Mouse (Mus musculus) lung, embryonic 15.5 days (tissue): ENCODE results near the gene Mbd4. TPM values are rescaled to one million over a fixed set of nuclear protein-coding genes. Genes with fewer than 3 reads are reported as not detected.
"Not testable (repeated sequence)": the region's sequence is repeated elsewhere in the genome, so short reads cannot be mapped to it uniquely, and the experiment has no call there.

ENCODE experiments used
- ATAC-seq: fragments of 200-750 bp; cut with Nextera tagmentation; 2 replicates; pipeline ENCODE4 v1.8.0; 2017; ENCODE audit warnings: moderate number of reproducible peaks, borderline replicate concordance; ENCODE audit not compliant: low FRiP score, low TSS enrichment; ENCODE audit errors: extremely low read depth
- H3K27ac ChIP-seq: fragments of 300-500 bp; sonication (generic); 2 replicates; pipeline ENCODE4 v1.5.1; 2015; ENCODE audit warnings: moderate library complexity, mild to moderate bottlenecking, inconsistent platforms
- H3K27me3 ChIP-seq: fragments of 300-500 bp; sonication (generic); 2 replicates; pipeline ENCODE4 v1.6.1; 2015; ENCODE audit warnings: inconsistent platforms
- H3K36me3 ChIP-seq: fragments of 300-500 bp; sonication (generic); 2 replicates; pipeline ENCODE4 v1.6.1; 2015; ENCODE audit warnings: inconsistent platforms
- H3K4me1 ChIP-seq: fragments of 300-500 bp; sonication (generic); 2 replicates; pipeline ENCODE4 v1.6.1; 2015; ENCODE audit warnings: inconsistent platforms
- H3K4me2 ChIP-seq: fragments of 300-500 bp; sonication (generic); 2 replicates; pipeline ENCODE4 v1.6.1; 2015; ENCODE audit warnings: inconsistent platforms, mild to moderate bottlenecking, moderate library complexity
- H3K4me3 ChIP-seq: fragments of 300-500 bp; sonication (generic); 2 replicates; pipeline ENCODE4 v1.5.1; 2015; ENCODE audit warnings: mild to moderate bottlenecking, inconsistent platforms
- H3K9ac ChIP-seq: fragments of 300-500 bp; sonication (generic); 2 replicates; pipeline ENCODE4 v1.6.1; 2015; ENCODE audit warnings: inconsistent platforms
- H3K9me3 ChIP-seq: fragments of 300-500 bp; sonication (generic); 2 replicates; pipeline ENCODE4 v1.6.1; 2016; ENCODE audit warnings: inconsistent platforms
- WGBS: fragments of 180-500 bp; shearing (Covaris S2); methylation state at CpG from one replicate; pipeline ENCODE4 v1.1.7; 2015; 5-methylcytosine and 5-hydroxymethylcytosine counted together
- polyA plus RNA-seq: library from polyadenylated mRNA; unstranded; fragments of >200 nt; fragmentation: Nextera tagmentation; extraction: Ambion mirVana; gene quantifications from 2 replicates; pipeline ENCODE4 v1.2.1, GENCODE M21; 2015

The Mbd4 gene
- polyA plus RNA-seq, 1 experiment from 2014 or later = 22.6 TPM

DNA sequence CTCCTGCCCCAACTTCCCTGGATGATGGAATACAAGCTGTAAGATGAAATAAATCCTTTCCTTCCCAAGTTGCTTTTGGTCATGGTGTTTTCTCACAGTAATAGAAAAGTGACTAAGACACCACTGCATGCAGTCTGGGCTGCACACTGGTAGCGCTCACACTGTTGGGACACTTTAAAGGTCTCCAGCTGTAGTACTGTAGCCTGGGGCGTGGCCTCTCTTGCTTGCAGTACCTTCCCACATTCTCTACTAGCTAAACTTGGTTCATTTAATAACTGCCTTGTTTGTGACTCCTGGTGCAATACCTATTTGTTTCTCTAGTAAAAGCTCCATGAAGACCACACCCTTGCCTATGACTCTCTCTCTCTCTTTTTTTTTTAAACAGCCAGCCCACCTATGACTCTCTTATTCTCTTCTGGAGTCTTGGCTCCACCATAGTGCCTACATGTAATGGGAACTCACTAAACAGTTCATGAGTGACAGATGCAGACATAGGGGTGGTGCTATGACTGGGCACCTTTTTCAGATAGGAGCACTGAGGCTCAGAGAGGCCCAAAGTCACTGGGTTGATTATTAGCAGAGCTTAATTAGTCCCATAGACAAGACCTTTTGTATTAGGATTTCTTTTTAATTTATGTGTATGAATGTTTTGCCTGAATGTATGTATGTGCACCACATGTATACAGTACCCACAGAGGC, 20.9 kb downstream of the Mbd4 start:
- no peak overlapping the region for H3K27ac ChIP-seq
- H3K4me1 ChIP-seq = no peaks in the 10 kb centered on the region
- no peak overlapping the region for H3K4me3 ChIP-seq
- H3K36me3 ChIP-seq = no peaks in the 10 kb centered on the region
- H3K9me3 ChIP-seq = no peaks in the 10 kb centered on the region
- WGBS = 77% methylated on average over 2 of the region's 2 CpGs
- no peaks in the 10 kb centered on the region for H3K27me3 ChIP-seq
- H3K9ac ChIP-seq = no peak overlapping the region
- no peak overlapping the region for H3K4me2 ChIP-seq
- no peak for ATAC-seq

DNA sequence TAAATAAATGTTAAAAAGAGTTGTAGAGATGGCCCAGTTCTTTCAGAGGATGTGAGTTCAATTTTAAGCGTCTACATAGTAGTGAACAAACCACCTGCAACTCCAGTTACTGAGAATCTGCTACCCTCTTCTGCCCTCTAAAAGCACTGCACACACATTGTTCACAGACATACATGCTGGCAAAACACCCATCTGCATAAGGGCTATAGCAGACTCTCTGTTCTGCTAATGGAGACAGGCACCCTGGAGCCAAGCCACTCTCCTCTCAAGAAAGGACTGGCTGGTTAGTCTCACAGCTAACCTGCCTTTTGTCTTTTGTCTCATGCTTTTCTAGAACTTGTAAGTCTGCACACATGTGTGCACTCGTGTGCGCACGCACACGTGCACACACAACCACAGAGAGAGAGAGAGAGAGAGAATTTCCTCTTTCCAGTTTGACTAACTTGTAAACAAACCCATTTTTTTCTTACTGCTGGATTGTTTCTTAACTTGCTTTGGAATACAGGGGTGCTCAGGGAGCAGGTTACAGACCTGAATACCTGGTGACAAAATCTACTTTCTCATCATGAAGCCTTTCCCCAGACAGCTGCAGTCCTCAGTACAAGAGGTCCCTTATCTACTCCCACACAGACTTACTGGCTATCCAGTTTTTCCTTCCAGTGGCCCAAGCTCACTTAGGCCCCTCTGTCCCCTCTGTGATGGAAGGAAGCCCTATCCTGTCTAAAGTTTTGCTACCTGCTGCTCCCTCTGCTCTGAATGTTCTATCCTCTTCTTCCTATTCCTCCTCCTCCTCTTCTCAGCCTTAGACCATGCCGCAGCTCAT, 22.2 kb downstream of the Mbd4 start:
- H3K9ac ChIP-seq = no peak overlapping the region
- ATAC-seq = no peak
- no peaks in the 10 kb centered on the region for H3K27me3 ChIP-seq
- H3K9me3 ChIP-seq = no peaks in the 10 kb centered on the region
- no peak overlapping the region for H3K4me2 ChIP-seq
- no peaks in the 10 kb centered on the region for H3K4me1 ChIP-seq
- H3K27ac ChIP-seq = no peak overlapping the region
- 72% methylated on average over 6 of the region's 6 CpGs for WGBS
- H3K36me3 ChIP-seq = no peaks in the 10 kb centered on the region
- H3K4me3 ChIP-seq = no peak overlapping the region

DNA sequence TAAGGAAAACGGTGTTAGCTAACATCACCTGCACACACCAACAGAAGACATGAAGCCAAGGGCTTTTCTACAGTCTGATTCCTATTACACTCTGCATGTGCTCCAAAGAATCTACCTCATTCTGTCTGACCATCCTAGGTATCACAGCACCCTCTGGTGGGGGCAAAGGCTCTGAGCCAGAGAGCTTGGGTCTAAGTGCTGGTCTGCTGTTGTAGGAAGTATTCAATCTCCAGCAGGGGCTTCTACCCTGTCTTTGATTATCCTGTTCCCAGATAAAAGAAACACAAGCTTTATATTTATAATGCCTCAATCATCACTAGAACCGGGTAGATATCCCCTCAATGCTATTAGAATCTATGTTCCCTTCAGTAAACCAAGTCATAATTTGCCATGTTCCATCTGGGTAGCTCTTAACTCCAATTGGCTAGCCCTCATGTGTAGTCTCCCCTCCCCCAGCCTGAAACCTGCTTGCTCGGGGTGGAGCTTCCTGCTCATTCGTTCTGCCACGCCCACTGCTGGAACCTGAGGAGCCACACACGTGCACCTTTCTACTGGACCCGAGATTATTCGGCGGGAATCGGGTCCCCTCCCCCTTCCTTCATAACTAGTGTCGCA, 29.2 kb downstream of the Mbd4 start:
- 2% methylated on average over 5 of the region's 11 CpGs for WGBS
- ATAC-seq = peak; percentile 94
- not testable (repeated sequence) for H3K27ac ChIP-seq, H3K27me3 ChIP-seq, H3K9me3 ChIP-seq, H3K4me1 ChIP-seq, H3K9ac ChIP-seq, H3K36me3 ChIP-seq
- Histone ChIP-seq H3K4me2 (peak overlapping the region; percentile 50), H3K4me3 (peak overlapping the region; percentile 27)

DNA sequence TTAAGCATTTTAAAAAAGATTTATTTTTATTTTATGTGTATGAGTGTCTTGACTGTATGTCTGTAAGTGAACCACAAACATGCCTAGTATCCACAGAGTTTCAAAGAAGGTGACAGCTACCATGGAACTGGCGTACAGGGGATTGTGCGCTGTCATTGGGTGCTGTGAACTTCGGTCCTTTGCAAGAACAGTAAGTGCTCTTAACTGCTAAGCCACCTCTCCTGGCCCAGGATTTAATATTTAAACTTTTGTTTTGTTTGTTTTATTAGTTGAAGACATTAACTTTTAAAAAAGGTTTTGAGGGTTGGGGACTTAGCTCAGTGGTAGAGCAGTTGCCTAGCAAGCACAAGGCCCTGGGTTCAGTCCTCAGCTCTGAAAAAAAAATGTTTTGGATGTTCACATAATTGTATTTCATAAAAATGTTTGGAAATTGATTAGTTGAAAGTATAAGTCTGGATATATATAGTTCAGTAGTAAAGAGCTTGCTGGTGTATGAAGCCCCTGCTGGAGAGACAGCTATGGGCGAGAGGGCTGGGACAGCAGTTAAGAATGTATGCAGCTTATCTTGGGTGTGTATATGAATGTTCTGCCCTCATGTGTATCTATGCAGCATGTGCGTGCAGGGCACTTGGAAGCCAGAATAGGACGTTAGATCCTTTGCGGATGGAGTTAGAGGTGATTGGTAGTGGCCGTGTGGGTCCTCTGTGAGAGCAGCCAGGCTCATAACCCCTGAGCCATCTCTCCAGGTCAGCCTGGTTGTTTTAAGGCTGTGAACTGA, 31.8 kb downstream of the Mbd4 start:
- no peak overlapping the region for H3K4me3 ChIP-seq
- H3K9ac ChIP-seq = no peak overlapping the region
- H3K9me3 ChIP-seq = no peaks in the 10 kb centered on the region
- H3K4me1 ChIP-seq = no peaks in the 10 kb centered on the region
- WGBS = 71% methylated on average over 8 of the region's 8 CpGs
- H3K36me3 ChIP-seq = no peaks in the 10 kb centered on the region
- H3K27me3 ChIP-seq = no peaks in the 10 kb centered on the region
- H3K4me2 ChIP-seq = no peak overlapping the region
- no peak for ATAC-seq
- H3K27ac ChIP-seq = no peak overlapping the region

DNA sequence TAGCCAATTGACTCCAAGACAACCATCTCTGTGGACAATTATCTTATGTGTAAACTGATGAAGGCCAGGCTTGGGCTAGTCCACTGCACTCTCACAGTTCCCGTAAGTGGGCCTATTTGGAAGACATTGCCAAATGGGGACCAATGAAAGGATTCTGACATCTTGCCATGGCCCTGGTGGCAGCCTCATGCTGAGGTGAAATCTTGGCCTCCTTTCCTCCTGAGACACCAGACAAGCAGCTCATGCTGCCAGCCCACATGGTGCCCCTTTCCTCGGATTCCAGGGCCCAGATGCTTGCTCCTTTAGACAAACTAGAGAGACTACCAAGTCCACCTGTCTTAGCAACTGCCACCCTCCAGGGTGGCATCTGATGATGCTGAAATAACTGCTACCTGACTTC, 35.0 kb downstream of the Mbd4 start:
- H3K9ac ChIP-seq = no peak overlapping the region
- H3K36me3 ChIP-seq = no peaks in the 10 kb centered on the region
- H3K9me3 ChIP-seq = no peaks in the 10 kb centered on the region
- WGBS = 73% methylated on average over 2 of the region's 2 CpGs
- no peak overlapping the region for H3K4me2 ChIP-seq
- no peak for ATAC-seq
- no peak overlapping the region for H3K27ac ChIP-seq
- H3K4me1 ChIP-seq = no peaks in the 10 kb centered on the region
- H3K27me3 ChIP-seq = no peaks in the 10 kb centered on the region
- H3K4me3 ChIP-seq = no peak overlapping the region

DNA sequence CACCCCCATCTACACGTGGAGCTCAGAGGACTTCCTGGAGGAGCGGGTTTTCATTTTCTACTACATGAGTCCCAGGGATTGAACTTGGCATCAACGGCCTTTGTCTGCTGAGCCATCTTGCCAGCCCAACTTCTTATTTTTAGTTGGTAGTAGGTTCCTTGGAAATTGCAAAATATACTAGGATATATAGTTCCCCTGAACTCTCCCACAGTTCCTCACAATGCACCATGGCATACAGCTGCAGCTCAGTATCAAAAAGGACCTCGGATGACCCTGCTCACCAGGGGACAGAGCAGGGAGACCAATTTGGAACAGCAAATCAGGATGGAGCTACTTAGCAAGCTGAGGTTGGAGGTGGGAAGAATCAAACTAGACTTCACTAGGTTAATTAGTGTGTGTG, 38.1 kb downstream of the Mbd4 start:
- H3K4me1 ChIP-seq = no peaks in the 10 kb centered on the region
- no peaks in the 10 kb centered on the region for H3K27me3 ChIP-seq
- H3K9me3 ChIP-seq = no peaks in the 10 kb centered on the region
- ATAC-seq = no peak
- WGBS = 71% methylated on average over 4 of the region's 4 CpGs
- H3K4me2 ChIP-seq = no peak overlapping the region
- no peak overlapping the region for H3K27ac ChIP-seq
- no peak overlapping the region for H3K9ac ChIP-seq
- no peak overlapping the region for H3K4me3 ChIP-seq
- H3K36me3 ChIP-seq = no peaks in the 10 kb centered on the region

DNA sequence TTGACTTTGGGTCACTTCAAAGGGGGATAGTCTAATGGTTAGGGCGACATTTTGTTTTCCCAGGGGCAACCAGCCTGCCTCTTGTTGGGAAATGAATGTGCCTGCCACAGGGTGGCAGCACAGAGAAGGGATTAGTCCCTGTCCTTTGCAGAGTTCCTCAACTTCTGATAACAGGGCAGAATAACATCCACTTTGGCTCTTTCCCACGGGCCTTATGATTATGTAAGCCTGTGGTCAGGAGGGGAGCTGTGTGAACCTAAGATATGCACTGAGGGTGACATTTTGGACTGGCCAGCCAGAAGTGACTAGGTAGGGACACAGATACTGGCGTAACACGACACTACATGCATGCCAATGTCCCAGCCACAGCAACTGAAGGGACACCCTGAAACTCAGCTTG, 39.1 kb downstream of the Mbd4 start:
- no peaks in the 10 kb centered on the region for H3K9me3 ChIP-seq
- H3K27ac ChIP-seq = no peak overlapping the region
- H3K27me3 ChIP-seq = no peaks in the 10 kb centered on the region
- no peak overlapping the region for H3K4me3 ChIP-seq
- ATAC-seq = no peak; the same call in 1 of the 2 replicates
- no peak overlapping the region for H3K4me2 ChIP-seq
- 36% methylated on average over 4 of the region's 4 CpGs for WGBS
- no peaks in the 10 kb centered on the region for H3K36me3 ChIP-seq
- no peak overlapping the region for H3K9ac ChIP-seq
- H3K4me1 ChIP-seq = no peaks in the 10 kb centered on the region

DNA sequence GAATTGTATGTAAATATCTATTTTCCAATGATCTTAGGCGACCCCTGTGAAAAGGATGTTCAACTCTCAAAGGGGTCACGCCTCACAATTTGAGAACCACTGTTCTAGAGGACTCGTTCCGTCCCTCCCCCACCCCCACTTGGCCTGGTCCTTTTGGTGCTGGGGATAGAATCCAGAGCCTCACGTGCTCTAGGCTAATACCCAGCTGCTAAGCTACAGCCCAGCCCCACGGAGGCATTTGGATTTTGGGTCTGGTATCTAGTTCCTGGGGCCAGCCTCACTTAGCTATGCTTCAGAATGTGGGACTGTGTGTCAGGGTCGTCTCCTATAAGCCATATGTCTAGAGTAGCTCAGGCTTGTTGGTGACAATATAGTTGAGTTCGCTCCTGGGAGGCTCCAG, 41.6 kb downstream of the Mbd4 start:
- no peaks in the 10 kb centered on the region for H3K9me3 ChIP-seq
- peaks cover 8% of the 10 kb centered on the region for H3K36me3 ChIP-seq
- no peak overlapping the region for H3K4me2 ChIP-seq
- no peaks in the 10 kb centered on the region for H3K27me3 ChIP-seq
- no peak overlapping the region for H3K9ac ChIP-seq
- ATAC-seq = no peak
- H3K4me1 ChIP-seq = peaks cover 8% of the 10 kb centered on the region
- 64% methylated on average over 8 of the region's 8 CpGs for WGBS
- no peak overlapping the region for H3K4me3 ChIP-seq
- no peak overlapping the region for H3K27ac ChIP-seq

DNA sequence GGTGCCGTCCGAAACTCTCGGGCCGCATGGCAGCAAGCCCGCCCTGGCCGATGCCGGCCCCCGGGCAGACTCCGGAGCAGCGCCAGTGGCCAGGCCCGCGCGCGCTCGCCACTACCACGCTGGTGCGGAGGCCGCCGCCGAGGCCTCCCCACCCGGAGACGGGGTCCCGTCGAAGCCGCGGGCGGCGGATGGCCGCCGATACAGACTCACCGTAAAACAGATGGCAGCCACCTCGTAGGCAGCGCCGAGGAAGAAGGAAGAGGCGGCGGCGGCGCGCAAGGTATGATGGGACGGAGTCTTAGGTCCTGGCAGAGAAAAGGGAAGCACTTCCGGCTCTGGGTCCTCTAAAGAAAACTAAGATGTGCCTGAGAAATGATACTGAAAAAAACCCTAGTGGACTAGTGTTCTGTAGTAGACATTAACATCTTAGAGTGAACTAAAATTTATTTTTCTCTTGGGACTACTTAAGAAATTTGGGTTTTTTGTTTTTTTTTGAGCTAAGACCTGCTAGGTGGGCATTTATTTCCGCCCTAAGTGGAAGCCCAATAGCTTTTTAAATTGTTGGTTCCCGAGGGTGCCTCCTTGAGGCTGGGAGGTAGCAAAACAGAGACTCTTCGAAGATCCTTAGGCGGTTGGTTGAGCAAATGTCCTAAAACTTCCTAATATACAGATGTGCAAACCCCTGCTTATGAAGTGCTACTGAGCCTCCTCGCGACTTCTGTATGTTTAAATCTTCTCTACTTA, 44.5 kb downstream of the Mbd4 start, which contains the start of gene Rpl32:
Gene Rpl32 (minus strand): TSS at position 260 of the 744 bp plus-strand sequence.
- peak within 1 kb of the TSS; percentile 89 for H3K27ac ChIP-seq
- H3K9ac ChIP-seq = peak within 1 kb of the TSS; percentile 95
- H3K27me3 ChIP-seq = no peaks in the 10 kb centered on the region
- H3K4me2 ChIP-seq = peak within 1 kb of the TSS; percentile 84
- H3K4me1 ChIP-seq = peaks cover 20% of the 10 kb centered on the region
- ATAC-seq = peak; percentile 85
- H3K9me3 ChIP-seq = no peaks in the 10 kb centered on the region
- under 1% methylated on average over 47 of the region's 47 CpGs for WGBS
- H3K36me3 ChIP-seq = peaks cover 37% of the 10 kb centered on the region
- H3K4me3 ChIP-seq = peak within 1 kb of the TSS; percentile 83

DNA sequence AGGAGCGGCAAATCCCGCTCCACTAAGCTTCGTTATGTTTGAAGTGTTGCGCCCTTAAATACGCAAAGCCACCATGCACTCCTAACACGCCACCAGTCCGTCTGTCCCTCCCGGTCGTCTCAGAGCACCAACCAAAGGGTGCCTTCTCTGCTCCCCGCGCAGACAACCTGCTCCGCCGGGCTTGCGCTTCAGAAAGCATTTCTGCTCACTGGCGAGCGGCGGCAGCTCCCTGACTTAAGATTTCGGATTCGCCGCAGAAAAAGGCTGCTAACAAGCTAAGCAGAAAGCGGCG, 45.0 kb downstream of the Mbd4 start:
- H3K27me3 ChIP-seq = no peaks in the 10 kb centered on the region
- H3K9ac ChIP-seq = peak overlapping the region; percentile 95
- no peak for ATAC-seq
- peak overlapping the region; percentile 89 for H3K27ac ChIP-seq
- H3K4me3 ChIP-seq = peak overlapping the region; percentile 83
- under 1% methylated on average over 22 of the region's 22 CpGs for WGBS
- H3K4me2 ChIP-seq = peak overlapping the region; percentile 84
- peaks cover 39% of the 10 kb centered on the region for H3K36me3 ChIP-seq
- H3K9me3 ChIP-seq = no peaks in the 10 kb centered on the region
- peaks cover 21% of the 10 kb centered on the region for H3K4me1 ChIP-seq

DNA sequence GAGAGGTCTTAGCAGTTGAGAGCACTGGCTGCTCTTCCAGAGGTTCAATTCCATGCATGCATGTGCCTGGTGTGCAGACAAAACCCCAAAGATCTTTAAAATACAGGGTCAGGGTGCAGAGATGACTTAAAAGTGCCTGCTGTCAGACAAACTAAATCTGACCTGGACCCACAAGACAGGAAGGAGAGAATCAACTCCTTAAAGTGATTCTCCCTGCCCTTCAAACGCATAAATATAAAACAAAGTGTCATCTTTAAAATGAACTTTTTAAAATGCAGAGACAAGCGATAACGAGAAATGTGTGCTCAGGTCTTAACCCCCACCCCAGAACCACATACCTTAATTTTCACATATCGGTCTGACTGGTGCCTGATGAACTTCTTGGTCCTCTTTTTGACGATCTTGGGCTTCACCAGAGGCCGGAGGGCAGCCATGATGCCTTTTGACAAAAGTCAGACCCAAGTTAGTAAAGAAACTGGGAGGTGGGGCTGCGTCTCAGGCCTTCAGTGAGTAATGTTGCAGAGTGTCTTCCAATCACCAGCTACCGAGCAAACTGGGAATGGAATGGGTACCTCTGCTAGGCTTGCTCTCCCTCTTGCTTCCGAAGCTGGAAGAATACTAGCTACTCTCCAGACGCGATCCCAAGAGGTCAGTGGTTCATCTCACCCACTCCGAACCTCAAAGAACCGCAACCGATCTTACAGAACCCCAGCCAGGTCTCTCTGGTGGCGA, 45.5 kb downstream of the Mbd4 start:
- H3K9me3 ChIP-seq = no peaks in the 10 kb centered on the region
- peak overlapping the region; percentile 84 for H3K4me2 ChIP-seq
- H3K36me3 ChIP-seq = peaks cover 40% of the 10 kb centered on the region
- 3% methylated on average over 15 of the region's 15 CpGs for WGBS
- H3K4me1 ChIP-seq = peaks cover 21% of the 10 kb centered on the region
- no peaks in the 10 kb centered on the region for H3K27me3 ChIP-seq
- no peak for ATAC-seq
- peak overlapping the region; percentile 95 for H3K9ac ChIP-seq
- peak overlapping the region; percentile 83 for H3K4me3 ChIP-seq
- peak overlapping the region; percentile 89 for H3K27ac ChIP-seq
